Mouse (Mus musculus): ENCODE measurements around the gene Sgpp1. TPM values are rescaled to one million over a fixed set of nuclear protein-coding genes. Genes with fewer than 3 reads are reported as not detected.
"Not testable (repeated sequence)": the region's sequence is repeated elsewhere in the genome, so short reads cannot be mapped to it uniquely, and the experiment has no call there.

The Sgpp1 gene
- polyA plus RNA-seq, 1 experiment from 2014 or later, result 11.1 TPM

DNA sequence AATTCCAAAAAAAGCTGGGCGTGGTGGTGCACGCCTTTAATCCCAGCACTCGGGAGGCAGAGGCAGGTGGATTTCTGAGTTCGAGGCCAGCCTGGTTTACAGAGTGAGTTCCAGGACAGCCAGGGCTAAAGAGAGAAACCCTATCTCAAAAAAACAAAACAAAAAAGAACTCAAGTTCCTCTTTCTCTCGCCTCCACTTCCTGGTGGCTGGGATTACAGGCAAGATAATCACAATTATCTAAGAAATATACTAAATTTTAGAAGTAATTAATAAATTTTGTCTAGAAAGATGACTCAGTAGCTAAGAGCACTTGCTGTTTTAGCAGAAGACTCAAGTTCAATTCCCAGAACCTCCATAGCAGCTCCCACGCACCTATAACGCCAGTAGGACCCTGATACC is 22.6 kb downstream of the Sgpp1 start:
- WGBS (ENCODE audit: insufficient replicate concordance), result 56% methylated on average over 7 of the region's 7 CpGs
- H3K9me3 ChIP-seq (replicated peaks); H3K4me2 ChIP-seq; H3K4me1 ChIP-seq (replicated peaks); H3K27ac ChIP-seq; H3K27me3 ChIP-seq; DNase-seq; H3K4me3 ChIP-seq (replicated peaks); ATAC-seq (ENCODE audit: low read depth); H3K9ac ChIP-seq: not testable (repeated sequence)
- H3K36me3 ChIP-seq, result peaks cover 13% of the 10 kb centered on the region

DNA sequence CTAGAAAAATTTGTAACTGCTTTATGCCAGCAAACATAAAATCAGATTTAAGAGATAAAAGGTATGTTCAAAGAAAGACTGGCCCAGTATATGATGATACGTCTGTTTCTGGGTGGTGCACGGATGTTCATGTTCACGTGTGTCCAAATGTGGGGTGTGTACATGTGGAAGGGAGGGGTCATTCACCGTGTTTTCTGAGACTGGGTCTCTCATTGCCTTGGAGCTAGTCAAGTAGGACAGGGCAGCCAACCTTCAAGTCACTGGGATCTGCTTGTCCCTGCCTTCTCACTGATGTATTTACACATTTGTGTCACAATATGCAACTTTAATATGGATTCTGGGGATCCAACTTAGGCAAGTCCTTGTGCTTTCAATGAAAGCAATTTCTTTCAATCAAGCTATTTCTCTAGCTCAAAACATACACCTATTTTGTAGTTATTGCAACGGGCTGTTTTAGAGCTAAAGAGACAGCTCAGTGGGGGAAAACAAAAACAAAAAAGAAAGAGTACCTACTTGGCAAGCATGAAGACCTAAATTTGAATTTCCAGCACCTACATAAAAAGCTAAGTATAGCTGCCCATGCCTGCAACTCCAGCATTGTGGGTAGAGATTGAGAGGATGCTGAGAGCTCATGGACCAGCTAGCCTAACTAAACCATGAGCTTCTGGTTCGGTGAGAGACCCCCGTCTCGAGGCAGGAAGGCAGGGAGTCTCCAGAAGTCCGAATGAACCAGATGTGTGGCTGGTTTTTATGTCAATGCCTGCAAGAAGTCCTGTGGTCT is 24.7 kb downstream of the Sgpp1 start:
- H3K4me3 ChIP-seq (replicated peaks), result no peak overlapping the region
- peaks cover 7% of the 10 kb centered on the region for H3K36me3 ChIP-seq
- no peak overlapping the region for H3K4me2 ChIP-seq
- no peaks in the 10 kb centered on the region for H3K27me3 ChIP-seq
- H3K4me1 ChIP-seq (replicated peaks), result peaks cover 6% of the 10 kb centered on the region
- 79% methylated on average over 9 of the region's 9 CpGs for WGBS (ENCODE audit: insufficient replicate concordance)
- ATAC-seq (ENCODE audit: low read depth) (no peak), DNase-seq (no peak)
- no peak overlapping the region for H3K9ac ChIP-seq
- H3K9me3 ChIP-seq (replicated peaks), result no peaks in the 10 kb centered on the region
- H3K27ac ChIP-seq, result no peak overlapping the region

DNA sequence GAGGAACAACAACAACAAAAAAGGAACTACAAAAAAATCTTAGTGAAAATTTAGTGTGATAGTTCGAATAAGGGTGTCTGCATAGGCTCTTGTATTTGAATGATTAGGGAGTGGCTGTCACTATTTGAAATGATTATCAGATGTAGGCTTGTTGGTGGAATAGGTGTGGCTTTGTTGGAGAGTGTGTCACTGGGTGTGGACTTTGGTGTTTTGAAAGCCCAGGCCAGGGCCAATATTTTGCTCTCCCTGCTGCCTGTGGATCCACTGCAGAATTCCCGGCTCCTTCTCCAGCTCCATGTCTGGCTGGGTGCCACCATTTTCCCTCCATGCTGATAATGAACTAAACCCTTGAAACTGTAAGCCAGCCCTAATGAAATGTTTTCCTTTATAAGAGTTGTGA is 26.0 kb downstream of the Sgpp1 start:
- 0 out of 2 replicates have a peak overlapping the region, but pooled peaks have one; percentile 24 for H3K9ac ChIP-seq
- H3K27me3 ChIP-seq, result no peaks in the 10 kb centered on the region
- peaks cover 6% of the 10 kb centered on the region for H3K4me1 ChIP-seq (replicated peaks)
- ATAC-seq (ENCODE audit: low read depth) (no peak), DNase-seq (no peak)
- H3K4me2 ChIP-seq, result no peak overlapping the region
- peaks cover 5% of the 10 kb centered on the region; the same call in 1 of the 2 replicates for H3K36me3 ChIP-seq
- H3K9me3 ChIP-seq (replicated peaks), result no peaks in the 10 kb centered on the region
- WGBS (ENCODE audit: insufficient replicate concordance), result 56% methylated on average over 2 of the region's 2 CpGs
- no peak overlapping the region for H3K4me3 ChIP-seq (replicated peaks)
- H3K27ac ChIP-seq, result no peak overlapping the region

DNA sequence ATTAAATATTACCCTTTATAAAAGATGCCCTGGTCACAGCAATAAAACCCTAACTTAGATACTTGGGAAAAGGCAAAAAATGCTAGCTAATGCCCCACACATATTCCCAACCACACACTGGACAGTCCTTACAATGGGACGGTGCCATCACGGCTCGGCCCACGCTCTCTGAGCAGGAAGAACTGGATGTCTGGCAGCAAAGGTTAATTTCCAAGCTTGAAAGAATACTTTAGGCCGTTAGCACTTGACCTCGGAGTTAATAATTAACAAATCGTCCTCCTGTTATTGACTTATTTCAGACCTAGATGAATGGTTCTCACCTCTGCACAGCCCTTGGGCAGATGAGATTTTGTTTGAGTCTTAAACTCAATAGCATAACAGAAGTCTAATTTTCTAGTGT is 28.9 kb downstream of the Sgpp1 start:
- ATAC-seq (ENCODE audit: low read depth) (0 out of 2 replicates have a peak, but pooled peaks have one; percentile 29), DNase-seq (no peak)
- WGBS (ENCODE audit: insufficient replicate concordance), result 70% methylated on average over 7 of the region's 7 CpGs
- no peak overlapping the region for H3K4me2 ChIP-seq
- H3K27ac ChIP-seq, result no peak overlapping the region
- H3K9me3 ChIP-seq (replicated peaks), result no peaks in the 10 kb centered on the region
- H3K36me3 ChIP-seq, result no peaks in the 10 kb centered on the region
- no peaks in the 10 kb centered on the region for H3K27me3 ChIP-seq
- no peak overlapping the region for H3K9ac ChIP-seq
- no peak overlapping the region for H3K4me3 ChIP-seq (replicated peaks)
- peaks cover 6% of the 10 kb centered on the region for H3K4me1 ChIP-seq (replicated peaks)

DNA sequence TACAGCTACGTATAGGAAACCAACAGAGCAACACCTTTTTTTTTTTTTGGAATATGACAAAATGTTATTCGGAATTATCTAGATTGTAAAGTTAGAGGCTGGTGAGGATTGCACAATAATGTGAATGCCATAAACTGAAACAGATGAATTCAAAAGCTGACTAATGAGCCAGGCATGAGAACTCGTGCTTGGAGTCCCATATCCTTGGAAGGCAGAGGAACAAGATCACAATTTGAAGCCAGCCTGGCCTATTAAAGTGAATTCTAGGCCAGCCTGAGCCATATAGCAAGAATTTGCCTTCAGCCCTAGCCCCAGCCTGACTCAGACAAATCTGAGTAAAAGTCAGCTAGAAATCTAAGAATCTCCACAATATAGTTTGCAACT is 32.8 kb downstream of the Sgpp1 start:
- Histone ChIP-seq H3K27ac (no peak overlapping the region), H3K4me3 (replicated peaks) (no peak overlapping the region), H3K9me3 (replicated peaks) (0 out of 2 replicates have a peak, but pooled peaks cover 2% of the 10 kb centered on the region), H3K27me3 (no peaks in the 10 kb centered on the region), H3K4me1 (replicated peaks) (peaks cover 6% of the 10 kb centered on the region), H3K9ac (no peak overlapping the region), H3K36me3 (no peaks in the 10 kb centered on the region), H3K4me2 (no peak overlapping the region)
- ATAC-seq (ENCODE audit: low read depth) (no peak), DNase-seq (no peak)
- WGBS (ENCODE audit: insufficient replicate concordance), result 60% methylated on average over 3 of the region's 3 CpGs

DNA sequence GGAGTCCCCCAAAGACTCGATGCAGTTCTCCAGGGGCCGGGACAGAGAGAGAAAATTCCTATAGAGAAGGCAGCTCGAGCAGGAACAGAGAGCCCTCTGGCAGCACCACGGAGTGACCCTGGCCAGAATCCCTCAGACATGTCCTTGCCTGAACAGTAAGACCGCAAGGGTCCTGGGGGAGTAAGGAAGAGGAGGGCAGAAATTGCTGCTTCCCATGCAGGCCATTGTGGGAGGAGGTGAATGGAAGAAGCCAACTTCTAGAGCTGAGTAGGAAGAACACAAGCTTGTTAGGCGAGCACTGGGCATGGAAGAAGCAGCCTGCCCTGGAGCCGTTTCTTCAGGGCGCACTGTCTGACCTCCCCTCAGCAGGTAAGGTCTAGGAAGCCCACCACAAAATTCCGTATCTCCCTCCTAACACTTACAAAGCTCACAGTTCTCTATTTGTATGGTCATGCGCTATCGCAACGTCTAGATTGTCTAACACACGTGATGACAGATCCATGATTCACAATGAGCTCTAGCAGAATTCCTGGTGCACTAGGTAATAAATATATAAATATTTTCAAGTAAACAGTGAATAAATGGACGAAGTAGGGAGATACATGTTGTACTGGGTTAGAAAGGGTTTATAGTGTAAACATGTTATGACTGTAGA is 33.3 kb downstream of the Sgpp1 start:
- no peaks in the 10 kb centered on the region for H3K36me3 ChIP-seq
- H3K27me3 ChIP-seq, result no peaks in the 10 kb centered on the region
- 62% methylated on average over 14 of the region's 14 CpGs for whole genome bisulfite sequencing (ENCODE audit: insufficient replicate concordance)
- H3K4me3 ChIP-seq (replicated peaks), result no peak overlapping the region
- 0 out of 2 replicates have a peak, but pooled peaks cover 2% of the 10 kb centered on the region for H3K9me3 ChIP-seq (replicated peaks)
- H3K9ac ChIP-seq, result no peak overlapping the region
- ATAC-seq (ENCODE audit: low read depth), result no peak
- no peak overlapping the region for H3K27ac ChIP-seq
- H3K4me2 ChIP-seq, result no peak overlapping the region
- H3K4me1 ChIP-seq (replicated peaks), result peaks cover 6% of the 10 kb centered on the region
- no peak for DNase-seq

DNA sequence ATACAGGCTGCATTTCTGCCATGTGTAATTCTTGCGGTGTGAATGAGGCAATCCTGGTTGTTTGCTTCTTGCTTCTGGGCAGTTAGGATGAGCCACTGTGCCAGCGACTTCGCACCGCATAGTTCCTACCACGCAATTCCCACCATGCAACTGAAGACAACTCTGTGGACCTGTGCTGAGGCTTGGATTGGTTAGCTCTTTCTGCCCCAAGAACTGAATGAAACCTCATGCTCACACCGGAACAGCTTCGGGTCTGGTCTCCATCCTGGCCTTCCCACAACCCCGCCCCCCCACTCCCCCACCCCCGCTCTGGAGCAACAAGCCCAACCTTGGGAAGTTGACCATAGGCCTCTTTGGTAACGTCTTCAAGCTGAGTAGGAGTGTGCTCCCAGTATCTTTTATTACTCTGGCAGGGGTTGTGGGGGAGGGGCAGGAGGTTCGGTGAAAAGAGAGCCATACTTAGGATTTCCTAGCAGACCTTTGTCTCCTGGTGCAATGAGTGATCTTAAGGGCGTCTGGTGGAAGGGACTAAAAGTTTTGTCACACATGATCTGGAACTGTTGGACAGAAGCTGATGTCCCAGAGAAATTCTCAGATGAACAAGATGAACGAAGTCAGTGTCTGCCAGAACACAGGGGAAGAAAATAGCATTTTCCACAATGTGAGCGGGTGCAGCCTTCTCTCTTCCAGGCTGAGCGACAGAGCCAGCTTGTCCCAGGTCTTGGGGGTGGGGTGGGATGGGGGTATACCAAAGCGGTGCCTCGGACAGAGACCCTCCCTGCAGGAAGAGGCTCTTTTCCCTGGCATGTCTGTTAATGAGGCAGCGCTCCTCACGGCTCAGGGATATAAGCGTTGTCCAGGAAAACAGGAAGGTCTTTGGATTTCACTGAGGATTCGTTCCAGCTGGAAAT is 34.1 kb downstream of the Sgpp1 start:
- WGBS (ENCODE audit: insufficient replicate concordance), result 39% methylated on average over 21 of the region's 21 CpGs
- 0 out of 2 replicates have a peak, but pooled peaks cover 2% of the 10 kb centered on the region for H3K9me3 ChIP-seq (replicated peaks)
- H3K4me3 ChIP-seq (replicated peaks), result no peak overlapping the region
- no peak overlapping the region for H3K9ac ChIP-seq
- peak overlapping the region; percentile 41 for H3K4me2 ChIP-seq
- H3K27ac ChIP-seq, result no peak overlapping the region
- peaks cover 6% of the 10 kb centered on the region for H3K4me1 ChIP-seq (replicated peaks)
- DNase-seq (no peak), ATAC-seq (ENCODE audit: low read depth) (no peak)
- H3K36me3 ChIP-seq, result no peaks in the 10 kb centered on the region
- H3K27me3 ChIP-seq, result no peaks in the 10 kb centered on the region

DNA sequence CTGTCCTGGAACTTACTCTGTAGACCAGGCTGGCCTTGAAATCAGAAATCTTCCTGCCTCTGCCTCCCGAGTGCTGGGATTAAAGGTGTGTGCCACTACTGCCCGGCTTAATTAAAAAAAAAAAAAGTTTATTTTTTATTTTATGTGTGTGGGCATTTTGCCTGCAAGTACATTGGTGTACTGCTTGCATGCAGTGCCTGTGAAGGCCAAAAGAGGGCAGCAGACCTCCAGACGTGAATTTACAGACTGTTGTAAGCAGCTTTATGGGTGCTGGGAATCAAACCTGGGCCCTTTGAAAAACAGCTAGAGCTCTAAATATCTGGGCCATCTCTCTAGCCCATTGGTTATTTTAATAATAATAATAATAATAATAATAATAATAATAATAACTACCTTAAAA is 36.8 kb downstream of the Sgpp1 start:
- Histone ChIP-seq H3K27me3 (no peaks in the 10 kb centered on the region), H3K4me1 (replicated peaks) (peaks cover 6% of the 10 kb centered on the region), H3K9me3 (replicated peaks) (0 out of 2 replicates have a peak, but pooled peaks cover 2% of the 10 kb centered on the region), H3K4me2 (no peak overlapping the region), H3K9ac (no peak overlapping the region), H3K27ac (no peak overlapping the region), H3K36me3 (no peaks in the 10 kb centered on the region), H3K4me3 (replicated peaks) (no peak overlapping the region)
- 73% methylated on average over 3 of the region's 3 CpGs for WGBS (ENCODE audit: insufficient replicate concordance)
- no peak for DNase-seq
- ATAC-seq (ENCODE audit: low read depth), result no peak

DNA sequence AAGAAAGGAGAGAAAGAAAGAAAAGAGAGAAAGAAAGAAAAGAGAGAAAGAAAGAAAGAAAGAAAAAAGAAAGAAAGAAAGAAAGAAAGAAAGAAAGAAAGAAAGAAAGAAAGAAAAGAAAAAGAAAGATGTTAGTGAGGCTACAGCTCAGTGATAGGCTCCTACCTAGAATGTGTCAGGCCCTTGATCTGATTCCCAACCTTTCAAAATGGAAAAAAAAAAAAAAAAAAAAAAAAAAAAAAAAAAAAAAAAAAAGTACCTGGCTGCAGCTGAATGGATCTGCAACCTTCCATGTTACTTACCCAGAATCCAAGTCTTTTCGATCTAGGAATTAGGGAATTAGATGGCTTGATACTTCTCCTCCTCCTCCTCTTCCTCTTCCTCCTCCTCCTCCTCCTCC is 39.7 kb downstream of the Sgpp1 start:
- DNase-seq; H3K4me2 ChIP-seq; H3K9me3 ChIP-seq (replicated peaks); H3K27ac ChIP-seq; ATAC-seq (ENCODE audit: low read depth); H3K27me3 ChIP-seq; H3K36me3 ChIP-seq; H3K9ac ChIP-seq; H3K4me3 ChIP-seq (replicated peaks); H3K4me1 ChIP-seq (replicated peaks): not testable (repeated sequence)
- 72% methylated on average over 1 of the region's 1 CpGs for WGBS (ENCODE audit: insufficient replicate concordance)

DNA sequence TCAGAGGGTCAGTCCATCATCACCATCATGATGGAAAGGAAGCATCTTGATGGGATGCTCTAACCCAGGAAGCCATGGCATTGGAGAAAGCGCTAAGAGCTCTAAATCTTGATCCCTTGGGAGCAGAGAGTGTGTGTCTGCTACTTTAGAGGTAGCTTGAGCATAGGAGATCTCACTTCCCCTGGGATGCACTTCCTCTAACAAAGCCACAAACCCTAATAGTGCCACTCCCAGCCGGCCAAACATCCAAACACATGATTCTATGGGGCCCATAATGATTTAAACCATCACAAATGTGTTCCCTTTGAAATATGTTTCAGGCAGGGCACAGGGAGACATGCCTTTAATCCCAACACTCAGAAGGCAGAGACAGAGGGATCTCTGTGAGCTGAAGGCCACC is 46.5 kb downstream of the Sgpp1 start:
- no peak overlapping the region for H3K27ac ChIP-seq
- H3K27me3 ChIP-seq, result no peaks in the 10 kb centered on the region
- H3K36me3 ChIP-seq, result no peaks in the 10 kb centered on the region
- H3K9me3 ChIP-seq (replicated peaks), result 0 out of 2 replicates have a peak, but pooled peaks cover 3% of the 10 kb centered on the region
- H3K4me2 ChIP-seq, result no peak overlapping the region
- no peaks in the 10 kb centered on the region for H3K4me1 ChIP-seq (replicated peaks)
- H3K9ac ChIP-seq, result no peak overlapping the region
- H3K4me3 ChIP-seq (replicated peaks), result no peak overlapping the region
- ATAC-seq (ENCODE audit: low read depth) (no peak), DNase-seq (no peak)
- 77% methylated on average over 2 of the region's 2 CpGs for WGBS (ENCODE audit: insufficient replicate concordance)

DNA sequence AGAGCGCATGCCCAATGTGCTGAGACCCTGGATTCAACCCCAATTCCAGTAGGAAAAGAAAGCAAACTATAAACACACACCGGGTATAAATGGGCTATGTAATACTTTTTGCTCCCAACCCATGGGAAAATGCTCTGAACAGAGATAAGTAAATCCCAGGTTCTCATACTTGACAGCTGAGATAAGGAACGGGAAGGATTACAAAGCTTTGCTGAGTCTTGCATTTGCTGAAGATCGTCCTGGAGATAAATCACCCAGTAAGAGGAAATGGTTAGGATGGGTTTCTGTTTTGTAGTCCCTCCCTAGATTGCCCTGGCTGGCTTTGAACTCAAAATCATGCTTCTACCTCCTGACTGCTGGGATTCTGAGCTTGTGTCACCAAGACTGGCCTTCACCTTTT is 48.2 kb downstream of the Sgpp1 start:
- WGBS (ENCODE audit: insufficient replicate concordance), result 29% methylated on average over 4 of the region's 4 CpGs
- no peak for ATAC-seq (ENCODE audit: low read depth)

More for the DNA sequence above, 48.2 kb downstream of the Sgpp1 start:
- H3K4me1 ChIP-seq (replicated peaks), result no peaks in the 10 kb centered on the region
- no peak overlapping the region for H3K4me2 ChIP-seq
- H3K36me3 ChIP-seq, result no peaks in the 10 kb centered on the region
- no peak overlapping the region for H3K4me3 ChIP-seq (replicated peaks)
- H3K27ac ChIP-seq, result no peak overlapping the region
- no peak overlapping the region for H3K9ac ChIP-seq
- no peak for DNase-seq
- no peaks in the 10 kb centered on the region for H3K27me3 ChIP-seq
- 0 out of 2 replicates have a peak, but pooled peaks cover 3% of the 10 kb centered on the region for H3K9me3 ChIP-seq (replicated peaks)

Data from liver, embryonic 13.5 days (tissue).